Mouse (Mus musculus) olfactory bulb, adult 2 months (tissue): ENCODE measurements around the gene Tex22. TPM values are rescaled to one million over a fixed set of nuclear protein-coding genes. Genes with fewer than 3 reads are reported as not detected.

Source experiments
- H3K27ac ChIP-seq: fragments of 200-500 bp; 2 replicates; pipeline ENCODE4 v1.5.1; 2012; ENCODE audit warnings: low read depth, low read length; ENCODE audit not compliant: insufficient read depth
- H3K4me1 ChIP-seq: fragments of 200-500 bp; 2 replicates; pipeline ENCODE4 v1.6.1; 2012; ENCODE audit warnings: low read length; ENCODE audit not compliant: control insufficient read depth, insufficient read depth
- H3K4me3 ChIP-seq: fragments of 200-500 bp; 2 replicates; pipeline ENCODE4 v1.5.1; 2012; ENCODE audit warnings: mild to moderate bottlenecking, low read depth, low read length, moderate library complexity; ENCODE audit not compliant: insufficient read depth
- CTCF ChIP-seq: fragments of 200-500 bp; IDR thresholded peaks from 2 replicates; pipeline ENCODE4 v1.5.1; 2012; ENCODE audit warnings: low read depth, mild to moderate bottlenecking, low read length, moderate library complexity; ENCODE audit not compliant: insufficient read depth
- POLR2A ChIP-seq: fragments of 200-500 bp; IDR thresholded peaks from 2 replicates; pipeline ENCODE4 v1.6.1; 2012; ENCODE audit warnings: mild to moderate bottlenecking, low read depth, low read length, moderate library complexity; ENCODE audit not compliant: insufficient read depth
- WGBS: fragments of 180-500 bp; shearing (Covaris S2); methylation state at CpG from one replicate; pipeline ENCODE4 v1.1.7; 2018; 5-methylcytosine and 5-hydroxymethylcytosine counted together
- polyA plus RNA-seq: library from polyadenylated mRNA; stranded (reverse); fragments of >200 nt; gene quantifications from 2 replicates; pipeline ENCODE4 v1.2.4, GENCODE M21; 2012; ENCODE audit warnings: low replicate concordance; ENCODE audit not compliant: missing spikeins, insufficient read depth, insufficient read length

The Tex22 gene
- polyA plus RNA-seq, 1 experiment: not detected

DNA sequence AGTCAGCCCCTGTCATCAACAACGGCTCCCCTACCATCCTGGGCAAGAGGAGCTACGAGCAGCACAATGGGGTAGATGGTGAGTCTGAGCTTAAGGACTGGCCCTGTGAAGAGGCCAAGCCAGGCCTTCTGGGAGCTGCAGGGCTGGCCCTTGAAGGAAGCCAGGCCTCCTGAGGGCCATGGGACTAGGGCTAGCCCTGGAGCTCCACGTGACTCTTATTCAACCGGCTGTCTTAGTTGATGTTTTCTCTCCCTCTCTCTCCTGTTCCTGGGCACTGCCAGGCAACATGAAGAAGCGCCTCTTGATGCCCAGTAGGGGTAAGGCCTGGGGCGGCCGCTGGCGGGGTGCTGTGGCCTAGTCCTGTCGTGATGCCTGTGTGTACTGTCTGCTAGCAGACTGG is 59.0 kb downstream of the Tex22 start:
- TF ChIP-seq POLR2A (no peak), CTCF (no peak)
- WGBS: 76% methylated on average over 9 of the region's 9 CpGs
- Histone ChIP-seq H3K4me3 (no peak overlapping the region), H3K4me1 (peaks cover 7% of the 10 kb centered on the region), H3K27ac (no peak overlapping the region)

DNA sequence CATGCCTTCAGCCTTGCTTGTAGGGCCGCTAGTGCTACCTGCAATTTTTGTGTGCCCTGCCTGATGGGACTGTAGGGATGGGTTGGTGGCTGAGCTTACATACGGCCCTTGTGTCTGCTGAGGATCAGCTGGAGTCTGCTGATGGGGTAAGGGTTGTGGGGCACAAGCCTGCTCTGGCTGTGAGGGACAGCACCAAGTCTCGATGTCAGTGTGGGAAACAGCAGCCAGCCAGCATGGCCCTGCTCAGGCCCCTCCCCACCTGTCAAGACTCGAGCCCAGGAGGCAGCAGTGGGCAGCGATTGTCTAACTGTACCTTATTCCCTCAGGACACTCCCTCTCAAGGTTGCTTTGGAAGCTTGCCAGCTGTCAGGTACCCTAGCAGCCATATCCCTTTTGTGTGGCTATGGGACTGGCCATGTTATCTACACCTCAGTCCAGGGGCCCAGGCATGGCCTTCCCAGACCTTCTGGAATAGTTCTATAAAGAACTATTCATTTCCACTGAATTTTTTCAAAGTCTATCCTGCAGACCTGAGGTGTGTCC is 59.6 kb downstream of the Tex22 start:
- Histone ChIP-seq H3K27ac (no peak overlapping the region), H3K4me3 (no peak overlapping the region), H3K4me1 (peaks cover 14% of the 10 kb centered on the region)
- TF ChIP-seq CTCF (no peak), POLR2A (no peak)
- 85% methylated on average over 5 of the region's 5 CpGs for WGBS

DNA sequence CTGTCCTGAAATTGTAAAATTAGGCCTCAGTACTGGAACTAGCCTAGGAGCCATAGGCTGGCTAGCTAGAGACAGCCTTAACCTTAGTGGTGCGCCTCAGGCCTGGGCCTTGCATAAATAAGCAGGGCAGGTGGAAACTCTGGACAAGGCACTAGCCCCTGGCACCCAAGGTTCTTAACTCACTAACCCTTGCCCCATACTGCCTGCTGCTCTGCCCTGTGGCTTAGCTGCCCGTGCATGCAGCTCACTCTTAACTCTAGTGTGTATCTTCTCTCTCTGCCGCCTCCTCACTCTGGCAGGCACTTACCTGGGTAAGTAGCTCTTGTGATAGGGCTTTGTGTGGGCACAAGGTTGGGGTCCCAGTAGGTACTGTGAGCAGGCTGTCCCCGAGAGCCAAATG is 60.2 kb downstream of the Tex22 start:
- Histone ChIP-seq H3K27ac (no peak overlapping the region), H3K4me1 (peaks cover 19% of the 10 kb centered on the region), H3K4me3 (no peak overlapping the region)
- 91% methylated on average over 4 of the region's 4 CpGs for WGBS
- TF ChIP-seq POLR2A: no peak
- no peak for TF ChIP-seq CTCF

- Histone ChIP-seq H3K4me3 (no peak overlapping the region), H3K4me1 (peaks cover 23% of the 10 kb centered on the region), H3K27ac (no peak overlapping the region)
- TF ChIP-seq CTCF (no peak), POLR2A (no peak)
- WGBS: 88% methylated on average over 7 of the region's 7 CpGs
Observed at GRCm38 (mm10) chr12:113135401-113135800, 61.1 kb downstream of the Tex22 start.

DNA sequence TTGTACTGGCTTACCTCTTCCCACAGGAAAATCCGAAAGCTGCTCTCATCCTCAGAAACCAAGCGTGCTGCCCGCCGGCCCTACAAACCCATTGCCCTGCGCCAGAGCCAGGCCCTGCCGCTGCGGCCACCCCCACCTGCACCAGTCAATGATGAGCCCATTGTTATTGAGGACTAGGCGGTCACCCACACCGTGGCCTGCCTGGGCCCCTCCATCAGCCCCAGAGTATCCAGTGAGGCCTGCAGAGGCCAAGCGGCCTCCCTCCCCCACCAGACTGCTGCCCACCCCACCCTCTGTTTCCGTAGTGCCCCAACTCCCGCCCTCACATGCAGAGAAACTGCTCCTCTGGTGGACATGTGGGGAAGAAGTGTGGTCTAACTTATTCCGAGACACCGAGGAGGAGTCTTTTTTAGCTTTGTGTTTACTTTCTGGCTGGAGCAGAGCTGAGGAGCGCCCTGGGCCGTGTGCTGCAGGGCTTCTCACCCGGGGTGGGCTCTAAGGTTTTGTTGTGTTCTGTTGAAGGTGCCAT is 62.3 kb downstream of the Tex22 start:
- WGBS: 77% methylated on average over 17 of the region's 17 CpGs
- H3K4me3 ChIP-seq: no peak overlapping the region
- peaks cover 33% of the 10 kb centered on the region for H3K4me1 ChIP-seq
- TF ChIP-seq POLR2A: no peak
- TF ChIP-seq CTCF: no peak
- no peak overlapping the region for H3K27ac ChIP-seq

DNA sequence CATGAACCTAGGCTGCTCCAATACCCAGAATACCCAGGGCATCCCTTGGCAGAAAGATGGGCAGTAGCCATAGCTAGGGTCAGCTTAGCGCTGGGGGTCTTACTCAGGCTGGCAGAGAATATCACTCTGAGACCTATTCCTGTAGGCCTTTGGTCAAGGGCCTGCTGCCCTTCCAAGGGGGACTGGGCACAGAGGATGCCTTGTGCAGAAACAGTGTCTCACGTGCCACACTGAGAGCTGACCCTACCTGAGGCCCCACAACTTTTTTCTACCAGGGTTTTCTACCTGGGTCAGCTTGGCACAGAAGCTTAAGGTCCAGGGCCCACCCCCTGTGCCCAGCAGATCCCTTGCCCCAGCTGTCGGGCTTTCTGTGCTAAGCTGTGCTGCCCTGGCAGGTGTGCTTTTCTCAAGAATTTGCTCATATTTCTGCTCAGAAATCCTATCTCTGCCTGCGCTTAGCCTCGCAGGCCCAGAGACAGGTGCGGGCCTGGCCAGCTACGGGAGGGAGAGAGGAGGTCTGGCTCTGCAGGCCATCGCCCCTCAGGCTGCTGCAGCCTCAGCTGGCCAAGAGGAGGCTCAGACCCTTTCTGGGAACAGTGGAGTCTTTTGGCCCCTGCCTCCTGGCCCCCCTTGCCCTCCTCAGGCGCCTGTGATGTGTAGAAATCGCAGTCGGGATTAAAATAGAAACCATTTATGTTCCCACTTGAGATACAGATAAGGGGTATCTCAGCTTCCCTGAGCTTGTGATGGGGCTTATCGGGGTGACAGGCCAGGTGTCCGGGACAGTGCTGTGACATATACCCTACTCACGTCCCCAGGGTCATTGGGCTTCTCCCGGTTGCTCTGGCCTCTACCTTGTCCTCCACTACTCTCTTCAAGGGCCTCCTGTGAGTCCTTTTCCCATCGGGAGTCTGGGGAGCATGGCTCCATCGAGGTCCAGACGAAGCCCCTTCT is 63.2 kb downstream of the Tex22 start:
- TF ChIP-seq CTCF (no peak), POLR2A (no peak)
- Histone ChIP-seq H3K27ac (no peak overlapping the region), H3K4me3 (no peak overlapping the region), H3K4me1 (peaks cover 43% of the 10 kb centered on the region)
- WGBS: 76% methylated on average over 18 of the region's 18 CpGs

- H3K27ac ChIP-seq: peak overlapping the region; percentile 88; the same call in 1 of the 2 replicates
Observed at GRCm38 (mm10) chr12:113138291-113138690, 64.0 kb downstream of the Tex22 start.

More at GRCm38 (mm10) chr12:113138291-113138690, 64.0 kb downstream of the Tex22 start:
- TF ChIP-seq POLR2A (no peak), CTCF (no peak)
- 86% methylated on average over 6 of the region's 6 CpGs for WGBS
- no peak overlapping the region for H3K4me3 ChIP-seq
- peaks cover 51% of the 10 kb centered on the region for H3K4me1 ChIP-seq

Other genes starting within 250 kb of the Tex22 start
- gene Cdca4, start 245.1 kb upstream of the Tex22 start, polyA plus RNA-seq: not detected in 2 replicates
- gene Gpr132, start 206.3 kb upstream of the Tex22 start, polyA plus RNA-seq: not detected in 2 replicates
- gene Jag2, start 144.7 kb upstream of the Tex22 start, polyA plus RNA-seq: not detected in 2 replicates
- gene Nudt14, start 132.4 kb upstream of the Tex22 start, polyA plus RNA-seq: not detected in 2 replicates
- gene Btbd6, start 98.0 kb upstream of the Tex22 start, polyA plus RNA-seq: not detected in 2 replicates
- not detected in 2 replicates for gene Brf1, start 73.8 kb upstream of the Tex22 start, polyA plus RNA-seq
- not detected in 2 replicates for gene Pacs2, start 60.0 kb upstream of the Tex22 start, polyA plus RNA-seq
- gene Mta1, start 23.8 kb downstream of the Tex22 start, polyA plus RNA-seq: not detected in 2 replicates
- not detected in 2 replicates for gene Crip2, start 65.7 kb downstream of the Tex22 start, polyA plus RNA-seq
- gene Crip1, start 71.8 kb downstream of the Tex22 start, polyA plus RNA-seq: not detected in 2 replicates
- gene Tedc1, start 81.9 kb downstream of the Tex22 start, polyA plus RNA-seq: not detected in 2 replicates
- gene Tmem121, start 111.4 kb downstream of the Tex22 start, polyA plus RNA-seq: not detected in 2 replicates